Mouse (Mus musculus) bone marrow, adult 2 months (tissue): ENCODE measurements around the gene Elmo1.

Source experiments
- CTCF ChIP-seq: fragments of 200-500 bp; IDR thresholded peaks from 2 replicates; pipeline ENCODE4 v1.5.1; 2011; ENCODE audit warnings: low read length, control low read depth; ENCODE audit not compliant: control insufficient read depth, insufficient read depth
- POLR2A ChIP-seq: fragments of 200-500 bp; IDR thresholded peaks from 2 replicates; pipeline ENCODE4 v1.6.1; 2011; ENCODE audit warnings: low read depth, mild to moderate bottlenecking, control low read depth, low read length, borderline replicate concordance; ENCODE audit not compliant: control insufficient read depth

GRCm38 (mm10) chr13:20494047-20494739, 403.8 kb downstream of the Elmo1 start:
- TF ChIP-seq POLR2A (no peak), CTCF (no peak)
